13 mouse cellular contexts compared by ENCODE assay signal in genomic region chr17:14540269-14540975, GRCm38 (mm10).
DNase-seq lines count a peak whose midpoint lies in the region; ATAC-seq and TF ChIP-seq lines count a peak whose summit lies in the region.
"Had no signal": no experiment of that assay in that cellular context is flagged by ENCODE, and none has a peak within 500 bp of the region (broad histone marks: within the 10 kb centered on the region; RNA-seq: fewer than 3 reads in every experiment).

No protein-coding gene starts in this region.

- DNase-seq in embryo, embryonic 11 days: peak; percentile 37
- DNase-seq in kidney, postnatal 0 days (ENCODE audit: low spot score): peak; percentile 86
- no peak for DNase-seq in thymus, postnatal 36 days
- DNase-seq in natural killer cell, adult 2 months (ENCODE audit: low spot score in 2 of 2): no peak
- DNase-seq in liver: no peak
- DNase-seq: cerebellum, postnatal 10 days; liver, embryonic 13.5 days; thymus, postnatal 25 days had no signal

- H3K27ac ChIP-seq in heart, embryonic 14.5 days (replicated peaks in 1 of 2; ENCODE audit: control insufficient read depth in 1 of 2, insufficient read depth in 1 of 2, low read depth in 2 of 2, low read length in 2 of 2): peak overlapping the region; percentile 42 to 52; a peak in 2 of 4 replicates
- H3K27ac ChIP-seq in heart, embryonic 11.5 days (ENCODE audit: low read depth, low read length): no peak overlapping the region
- 0 out of 2 replicates have a peak overlapping the region, but pooled peaks have one; percentile 13 for H3K27ac ChIP-seq in kidney, postnatal 0 days
- H3K27ac ChIP-seq in stomach, embryonic 14.5 days (ENCODE audit: low read length): peak overlapping the region; percentile 87; the same call in 1 of the 2 replicates
- H3K27ac ChIP-seq: hindbrain, postnatal 0 days; liver, embryonic 13.5 days had no signal

- 58% methylated on average over 5 of the region's 5 CpGs for WGBS in heart, embryonic 14.5 days
- 40% methylated on average over 5 of the region's 5 CpGs for WGBS in heart, embryonic 11.5 days (ENCODE audit: insufficient replicate concordance)
- WGBS in kidney, postnatal 0 days: 45% methylated on average over 5 of the region's 5 CpGs
- WGBS in stomach, embryonic 14.5 days: 9% methylated on average over 5 of the region's 5 CpGs

- H3K4me2 ChIP-seq in heart, embryonic 14.5 days (ENCODE audit: low read length): no peak overlapping the region
- H3K4me2 ChIP-seq in heart, embryonic 11.5 days: no peak overlapping the region
- H3K4me2 ChIP-seq in kidney, postnatal 0 days (ENCODE audit: low read length): no peak overlapping the region
- no peak overlapping the region for H3K4me2 ChIP-seq in stomach, embryonic 14.5 days (replicated peaks; ENCODE audit: low read depth, low read length)
- H3K4me2 ChIP-seq: liver, embryonic 13.5 days had no signal

- H3K4me1 ChIP-seq in heart, embryonic 14.5 days (ENCODE audit: control insufficient read depth in 2 of 2, insufficient read depth in 2 of 2, low read length in 2 of 2): peaks cover 0 to 2% of the 10 kb centered on the region in 2 experiments; a peak in 1 of 4 replicates
- H3K4me1 ChIP-seq in heart, embryonic 11.5 days (ENCODE audit: control insufficient read depth, insufficient read depth, low read length): no peaks in the 10 kb centered on the region
- H3K4me1 ChIP-seq in kidney, postnatal 0 days (replicated peaks; ENCODE audit: insufficient read depth, low read length): no peaks in the 10 kb centered on the region
- H3K4me1 ChIP-seq in stomach, embryonic 14.5 days (ENCODE audit: control insufficient read depth, insufficient read depth, low read length): peaks cover 15% of the 10 kb centered on the region
- H3K4me1 ChIP-seq: liver, embryonic 13.5 days had no signal

- H3K4me3 ChIP-seq in heart, embryonic 14.5 days (ENCODE audit: control insufficient read depth in 1 of 2, insufficient read depth in 1 of 2, low read depth in 1 of 2, low read length in 2 of 2): no peak overlapping the region
- H3K4me3 ChIP-seq in heart, embryonic 11.5 days (ENCODE audit: low read depth, low read length): no peak overlapping the region
- H3K4me3 ChIP-seq in kidney, postnatal 0 days (replicated peaks; ENCODE audit: low read depth, low read length): no peak overlapping the region
- H3K4me3 ChIP-seq in stomach, embryonic 14.5 days (ENCODE audit: low read depth, low read length): no peak overlapping the region
- H3K4me3 ChIP-seq: liver, embryonic 13.5 days had no signal

- no peaks in the 10 kb centered on the region for H3K27me3 ChIP-seq in heart, embryonic 14.5 days (ENCODE audit: control insufficient read depth, insufficient read depth, low read length)
- H3K27me3 ChIP-seq in heart, embryonic 11.5 days (ENCODE audit: control insufficient read depth, insufficient read depth, low read length): no peaks in the 10 kb centered on the region
- no peaks in the 10 kb centered on the region for H3K27me3 ChIP-seq in kidney, postnatal 0 days (ENCODE audit: insufficient read depth, low read length)
- no peaks in the 10 kb centered on the region for H3K27me3 ChIP-seq in stomach, embryonic 14.5 days (ENCODE audit: control insufficient read depth, insufficient read depth, low read length)
- H3K27me3 ChIP-seq: liver, embryonic 13.5 days had no signal

- H3K36me3 ChIP-seq in heart, embryonic 14.5 days (ENCODE audit: control insufficient read depth, insufficient read depth, low read length): no peaks in the 10 kb centered on the region
- no peaks in the 10 kb centered on the region for H3K36me3 ChIP-seq in heart, embryonic 11.5 days (ENCODE audit: control insufficient read depth, insufficient read depth, low read length)
- H3K36me3 ChIP-seq in kidney, postnatal 0 days (ENCODE audit: insufficient read depth, low read length): no peaks in the 10 kb centered on the region
- no peaks in the 10 kb centered on the region for H3K36me3 ChIP-seq in stomach, embryonic 14.5 days (ENCODE audit: control insufficient read depth, insufficient read depth, low read length)
- H3K36me3 ChIP-seq: liver, embryonic 13.5 days had no signal

- H3K9ac ChIP-seq in heart, embryonic 14.5 days (ENCODE audit: low read length): no peak overlapping the region
- no peak overlapping the region for H3K9ac ChIP-seq in heart, embryonic 11.5 days (ENCODE audit: low read depth, low read length)
- H3K9ac ChIP-seq in kidney, postnatal 0 days (ENCODE audit: low read depth, low read length): no peak overlapping the region
- no peak overlapping the region for H3K9ac ChIP-seq in stomach, embryonic 14.5 days (replicated peaks; ENCODE audit: low read depth, low read length)
- H3K9ac ChIP-seq: liver, embryonic 13.5 days had no signal

- TF ChIP-seq CTCF in kidney, postnatal 0 days (IDR thresholded peaks at IDR 0.05; ENCODE audit: low read depth): no peak

- ATAC-seq in heart, embryonic 14.5 days (ENCODE audit: insufficient number of reproducible peaks, insufficient read depth, low FRiP score, low read depth): no peak
- no peak for ATAC-seq in heart, embryonic 11.5 days (replicated peaks; ENCODE audit: insufficient number of reproducible peaks, low FRiP score, low TSS enrichment)
- peak; percentile 43; the same call in 1 of the 2 replicates for ATAC-seq in kidney, postnatal 0 days (replicated peaks; ENCODE audit: low FRiP score, low read depth)
- ATAC-seq in stomach, embryonic 14.5 days (ENCODE audit: insufficient number of reproducible peaks, insufficient read depth, low FRiP score, low read depth): peak; percentile 91
- ATAC-seq: CD4-positive, CD25-positive, alpha-beta regulatory T cell, adult 4 months; hindbrain, postnatal 0 days had no signal

- no peaks in the 10 kb centered on the region for H3K9me3 ChIP-seq in heart, embryonic 14.5 days (ENCODE audit: control insufficient read depth, low read length)
- no peaks in the 10 kb centered on the region for H3K9me3 ChIP-seq in heart, embryonic 11.5 days (replicated peaks; ENCODE audit: control insufficient read depth, low read length)
- no peaks in the 10 kb centered on the region for H3K9me3 ChIP-seq in kidney, postnatal 0 days (replicated peaks; ENCODE audit: low read length)
- H3K9me3 ChIP-seq in stomach, embryonic 14.5 days (ENCODE audit: control insufficient read depth, low read depth, low read length): no peaks in the 10 kb centered on the region
- H3K9me3 ChIP-seq: liver, embryonic 13.5 days had no signal

Comparison
In these comparisons a context has a peak if more than half of its experiments do, and no peak if none do; other contexts are left out.
1. ATAC-seq: peak in kidney, postnatal 0 days (single experiment) and stomach, embryonic 14.5 days (single experiment); none in heart, embryonic 14.5 days (single experiment) and heart, embryonic 11.5 days (single experiment).
2. DNase-seq: peak in embryo, embryonic 11 days (single experiment) and kidney, postnatal 0 days (single experiment); none in thymus, postnatal 36 days (0 of 2), natural killer cell, adult 2 months (0 of 2) and liver (single experiment).